Mouse (Mus musculus) heart, adult 2 months (tissue): ENCODE results near the gene 4932438H23Rik. TPM values are rescaled to one million over a fixed set of nuclear protein-coding genes. Genes with fewer than 3 reads are reported as not detected.

Source experiments
- DNase-seq, 2 experiments: peaks; one replicate each; pipeline ENCODE4 v3.0.0; 2021
- H3K27ac ChIP-seq: fragments of 200-600 bp; 2 replicates; pipeline ENCODE4 v1.8.1; 2022
- H3K27me3 ChIP-seq: fragments of 200-500 bp; 2 replicates; pipeline ENCODE4 v1.6.1; 2012; ENCODE audit warnings: mild to moderate bottlenecking, low read length, inconsistent platforms, mixed read lengths; ENCODE audit not compliant: control insufficient read depth, insufficient read depth
- H3K36me3 ChIP-seq: fragments of 200-500 bp; 2 replicates; pipeline ENCODE4 v1.6.1; 2012; ENCODE audit warnings: low read length, inconsistent platforms; ENCODE audit not compliant: control insufficient read depth, insufficient read depth
- H3K4me1 ChIP-seq: fragments of 200-500 bp; 2 replicates; pipeline ENCODE4 v1.6.1; 2011; ENCODE audit warnings: low read length; ENCODE audit not compliant: control insufficient read depth, insufficient read depth
- H3K4me3 ChIP-seq: fragments of 200-600 bp; 2 replicates; pipeline ENCODE4 v1.8.1; 2022
- H3K79me2 ChIP-seq: fragments of 200-500 bp; replicated peaks from 2 replicates; pipeline ENCODE4 v1.6.1; 2012; ENCODE audit warnings: mild to moderate bottlenecking, inconsistent platforms, low read length, moderate library complexity, mixed read lengths; ENCODE audit not compliant: control insufficient read depth, insufficient read depth
- H3K9ac ChIP-seq: fragments of 200-500 bp; 2 replicates; pipeline ENCODE4 v1.6.1; 2012; ENCODE audit warnings: low read depth, mild to moderate bottlenecking, control low read depth, inconsistent platforms, low read length, mixed read lengths
- CTCF ChIP-seq: fragments of 200-600 bp; IDR thresholded peaks from 2 replicates; pipeline ENCODE4 v1.8.1; 2022; ENCODE audit warnings: antibody characterized with exemption, mild to moderate bottlenecking, moderate library complexity
- EP300 ChIP-seq: fragments of 200-500 bp; IDR thresholded peaks from 2 replicates; pipeline ENCODE4 v1.6.1; 2011; ENCODE audit warnings: low read depth, low read length, control low read depth; ENCODE audit not compliant: insufficient read depth
- POLR2A ChIP-seq: fragments of 200-500 bp; IDR thresholded peaks from 2 replicates; pipeline ENCODE4 v1.6.1; 2011; ENCODE audit warnings: mild to moderate bottlenecking, low read depth, low read length, control low read depth; ENCODE audit not compliant: insufficient read depth
- WGBS: fragments of 180-500 bp; shearing (Covaris S2); methylation state at CpG from one replicate; pipeline ENCODE4 v1.1.7; 2018; 5-methylcytosine and 5-hydroxymethylcytosine counted together
- intact Hi-C: fragments of 180-260 bp; cut with DNase I; formaldehyde crosslinking; loops from one replicate; pipeline ENCODE4 v1.15.1; 2025
- polyA plus RNA-seq: library from polyadenylated mRNA; depleted of rRNA; stranded (reverse); fragments of >200 nt; gene quantifications from 2 replicates; pipeline ENCODE4 v1.2.3, GENCODE M21; 2012
- total RNA-seq, 2 experiments: library from RNA; stranded (reverse); gene quantifications; 2 replicates each; pipeline ENCODE4 v1.2.3; 2021

Gene 4932438H23Rik
- total and polyA plus RNA-seq, 3 experiments: 0.06 to 0.14 TPM; not detected in 1

DNA sequence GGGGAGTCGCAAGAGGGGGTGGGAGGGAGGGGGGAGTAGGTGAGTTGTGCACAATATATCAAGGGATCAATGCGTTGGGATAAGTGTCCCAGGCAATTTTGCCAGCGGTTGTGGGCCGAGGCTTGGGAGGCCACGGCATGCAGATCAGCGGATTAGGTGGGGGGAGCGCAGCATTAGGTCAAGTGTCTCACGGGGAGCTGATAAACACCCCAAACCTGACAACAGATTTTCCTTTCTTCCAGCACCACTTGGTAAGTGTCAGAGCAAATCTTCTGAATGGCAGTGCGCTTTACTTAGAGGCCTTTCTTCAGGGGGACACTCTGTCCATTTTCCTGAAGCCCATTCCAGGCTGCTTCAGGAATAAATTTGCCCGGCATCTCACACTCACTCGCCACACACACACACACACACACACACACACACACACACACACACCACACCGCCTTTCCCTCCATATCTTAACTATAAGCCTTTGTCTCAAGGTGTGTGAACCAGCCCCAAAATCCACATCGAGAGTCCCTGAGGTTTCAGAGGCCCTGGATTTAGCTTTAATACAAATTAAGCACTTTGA lies 10.6 kb upstream of the 4932438H23Rik start:
- Histone ChIP-seq H3K4me1 (no peaks in the 10 kb centered on the region), H3K27ac (no peak overlapping the region), H3K36me3 (no peaks in the 10 kb centered on the region), H3K4me3 (no peak overlapping the region), H3K79me2 (no peaks in the 10 kb centered on the region), H3K27me3 (no peaks in the 10 kb centered on the region), H3K9ac (no peak overlapping the region)
- no peak for TF ChIP-seq POLR2A
- no peak for TF ChIP-seq CTCF
- no peak for TF ChIP-seq EP300
- intact Hi-C loops: no loop called here
- DNase-seq: no peak
- 41% methylated on average over 13 of the region's 13 CpGs for WGBS

GRCm38 (mm10) chr16:91104821-91105480 lies 10.0 kb upstream of the 4932438H23Rik start:
- Histone ChIP-seq H3K27me3 (no peaks in the 10 kb centered on the region), H3K4me1 (no peaks in the 10 kb centered on the region), H3K27ac (no peak overlapping the region), H3K4me3 (no peak overlapping the region), H3K9ac (no peak overlapping the region), H3K79me2 (no peaks in the 10 kb centered on the region), H3K36me3 (no peaks in the 10 kb centered on the region)
- TF ChIP-seq CTCF (no peak), EP300 (no peak), POLR2A (no peak)
- DNase-seq: no peak
- WGBS: 50% methylated on average over 10 of the region's 10 CpGs
- intact Hi-C loops: no loop called here

DNA sequence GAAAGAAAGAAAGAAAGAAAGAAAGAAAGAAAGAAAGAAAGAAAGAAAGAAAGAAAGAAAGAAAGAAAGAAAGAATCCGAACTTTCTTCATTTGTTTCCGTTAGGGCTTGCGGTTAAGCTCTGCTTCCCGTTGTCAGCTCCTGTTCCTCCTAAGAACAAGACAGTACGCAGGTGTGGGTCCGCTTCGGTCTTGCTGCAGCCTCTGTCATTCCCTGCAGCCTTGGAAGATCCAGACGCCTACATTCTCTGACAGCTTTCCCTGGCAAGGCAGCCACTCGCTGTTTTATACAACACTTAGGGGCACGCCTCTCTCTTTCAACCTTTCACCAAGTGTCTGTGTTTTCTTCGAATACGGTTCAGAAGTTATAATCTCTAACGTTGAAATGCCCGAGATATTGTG lies 8.5 kb upstream of the 4932438H23Rik start:
- TF ChIP-seq EP300: no peak
- TF ChIP-seq CTCF: no peak
- no peak for TF ChIP-seq POLR2A
- Histone ChIP-seq H3K79me2 (no peaks in the 10 kb centered on the region), H3K4me1 (no peaks in the 10 kb centered on the region), H3K9ac (no peak overlapping the region), H3K27ac (no peak overlapping the region), H3K27me3 (no peaks in the 10 kb centered on the region), H3K4me3 (no peak overlapping the region), H3K36me3 (no peaks in the 10 kb centered on the region)
- 79% methylated on average over 14 of the region's 14 CpGs for whole genome bisulfite sequencing
- intact Hi-C loops: no loop called here
- no peak for DNase-seq

DNA sequence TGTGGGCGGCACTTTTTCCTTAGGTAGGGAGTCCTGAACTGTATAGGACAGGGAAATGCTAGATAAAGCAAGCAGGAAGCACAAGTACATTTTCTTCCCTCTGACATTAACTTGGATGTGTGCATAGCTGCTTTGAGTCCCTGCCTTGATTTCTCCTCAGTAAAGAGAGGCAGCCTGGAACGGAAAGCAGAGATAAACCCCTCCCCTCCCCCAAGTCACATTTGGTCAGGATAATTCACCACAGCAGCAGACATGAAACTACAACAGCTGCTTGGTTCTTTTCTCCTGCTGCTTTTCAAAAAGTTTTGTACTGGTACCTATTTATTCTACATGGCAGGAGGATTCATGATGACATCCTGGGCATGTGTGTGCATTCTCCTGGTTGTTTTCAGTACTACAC lies 5.6 kb upstream of the 4932438H23Rik start:
- Histone ChIP-seq H3K27ac (no peak overlapping the region), H3K4me3 (no peak overlapping the region), H3K4me1 (no peaks in the 10 kb centered on the region), H3K9ac (no peak overlapping the region), H3K27me3 (no peaks in the 10 kb centered on the region), H3K79me2 (no peaks in the 10 kb centered on the region), H3K36me3 (no peaks in the 10 kb centered on the region)
- TF ChIP-seq CTCF: no peak
- TF ChIP-seq POLR2A: no peak
- no peak for TF ChIP-seq EP300
- no peak for DNase-seq
- intact Hi-C loops: no loop called here
- 53% methylated on average over 2 of the region's 2 CpGs for WGBS

GRCm38 (mm10) chr16:91099444-91100065 lies 4.6 kb upstream of the 4932438H23Rik start:
- TF ChIP-seq EP300 (no peak), POLR2A (no peak), CTCF (no peak)
- H3K27me3 ChIP-seq: no peaks in the 10 kb centered on the region
- no peaks in the 10 kb centered on the region for H3K79me2 ChIP-seq
- DNase-seq: no peak
- intact Hi-C loops: no loop called here
- no peak overlapping the region for H3K4me3 ChIP-seq
- no peaks in the 10 kb centered on the region for H3K36me3 ChIP-seq
- WGBS: 77% methylated on average over 16 of the region's 16 CpGs
- H3K9ac ChIP-seq: no peak overlapping the region
- no peaks in the 10 kb centered on the region for H3K4me1 ChIP-seq
- no peak overlapping the region for H3K27ac ChIP-seq

- 85% methylated on average over 11 of the region's 11 CpGs for WGBS
- H3K27ac ChIP-seq: no peak overlapping the region
- no peaks in the 10 kb centered on the region for H3K79me2 ChIP-seq
- no peaks in the 10 kb centered on the region for H3K36me3 ChIP-seq
- no peaks in the 10 kb centered on the region for H3K27me3 ChIP-seq
- H3K9ac ChIP-seq: no peak overlapping the region
- no peaks in the 10 kb centered on the region for H3K4me1 ChIP-seq
- no peak overlapping the region for H3K4me3 ChIP-seq
- no peak for DNase-seq
- intact Hi-C loops: no loop called here
- TF ChIP-seq POLR2A (no peak), CTCF (no peak), EP300 (no peak)
Observed at GRCm38 (mm10) chr16:91097858-91098257, 2.9 kb upstream of the 4932438H23Rik start.
